Mouse (Mus musculus): ENCODE measurements at regions not wholly inside any gene's neighbourhood (a gene's known extent, or its start where the extent isn't known, plus 50 kb on each side); places are given as distances from the start of the nearest gene placed in this dataset.

DNA sequence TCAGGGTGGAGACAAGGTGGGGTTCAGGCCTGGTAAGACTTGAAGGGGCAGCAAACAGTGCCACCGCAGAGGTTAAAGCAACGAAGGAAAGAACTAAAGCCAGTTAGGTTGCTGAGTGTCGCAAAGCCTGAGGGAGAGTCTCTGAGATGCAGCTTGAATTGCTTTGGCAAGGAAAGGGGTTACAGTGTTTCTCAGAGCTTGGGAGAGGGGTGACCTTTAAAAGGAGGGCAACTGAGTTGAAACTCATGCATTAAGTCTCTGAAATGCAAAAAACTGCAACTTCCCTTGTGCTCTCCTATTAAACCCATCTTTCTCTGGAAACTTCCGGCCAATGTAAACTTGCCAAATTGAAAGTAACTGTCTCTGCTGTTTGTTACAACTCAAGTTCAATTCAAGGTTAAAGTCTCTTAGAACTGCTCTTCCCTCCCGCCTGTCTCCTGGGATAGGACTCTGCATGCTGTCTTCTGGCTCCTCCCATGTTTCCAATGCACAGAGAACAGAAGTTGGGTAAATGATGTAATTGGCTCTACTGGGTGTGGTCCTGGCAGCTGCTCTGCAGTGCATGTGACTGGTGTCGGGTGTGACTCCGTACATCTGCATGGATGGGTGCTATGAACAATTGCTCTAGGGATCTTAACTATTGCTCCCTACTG lies 181.4 kb upstream of the Gas1 start:
- DNase-seq (ENCODE audit: low spot score in 2 of 2), result no peak

GRCm38 (mm10) chr13:60364778-60365672 lies 187.9 kb upstream of the Gas1 start:
- DNase-seq (ENCODE audit: low spot score in 2 of 2), result no peak

- DNase-seq (ENCODE audit: low spot score in 2 of 2), result no peak
Measured at GRCm38 (mm10) chr13:60369216-60369615, 192.1 kb upstream of the Gas1 start.

GRCm38 (mm10) chr13:60371656-60372055 lies 194.5 kb upstream of the Gas1 start:
- no peak for DNase-seq (ENCODE audit: low spot score in 2 of 2)

- DNase-seq (ENCODE audit: low spot score in 2 of 2), result no peak
Measured at GRCm38 (mm10) chr13:60376705-60377104, 199.5 kb upstream of the Gas1 start.

DNA sequence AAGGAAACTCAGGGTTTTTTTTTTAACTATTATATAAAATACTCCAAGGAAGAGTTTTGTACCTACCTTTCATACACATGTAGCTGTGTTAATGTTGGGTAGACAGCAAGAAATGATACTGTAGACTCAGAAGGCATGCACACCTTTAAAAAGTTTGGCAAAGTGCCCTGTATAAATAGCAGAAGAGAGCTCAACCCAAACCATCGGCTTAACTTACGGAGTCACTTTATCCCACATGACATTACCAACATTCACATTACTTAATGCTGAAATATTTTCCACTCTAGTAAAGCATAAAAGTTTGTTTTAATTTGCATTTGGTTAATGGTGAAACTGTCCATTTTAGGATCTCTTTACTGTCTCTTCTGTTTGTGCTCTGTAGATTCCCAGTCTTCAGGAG lies 205.7 kb upstream of the Gas1 start:
- DNase-seq (ENCODE audit: low spot score in 2 of 2), result no peak

DNA sequence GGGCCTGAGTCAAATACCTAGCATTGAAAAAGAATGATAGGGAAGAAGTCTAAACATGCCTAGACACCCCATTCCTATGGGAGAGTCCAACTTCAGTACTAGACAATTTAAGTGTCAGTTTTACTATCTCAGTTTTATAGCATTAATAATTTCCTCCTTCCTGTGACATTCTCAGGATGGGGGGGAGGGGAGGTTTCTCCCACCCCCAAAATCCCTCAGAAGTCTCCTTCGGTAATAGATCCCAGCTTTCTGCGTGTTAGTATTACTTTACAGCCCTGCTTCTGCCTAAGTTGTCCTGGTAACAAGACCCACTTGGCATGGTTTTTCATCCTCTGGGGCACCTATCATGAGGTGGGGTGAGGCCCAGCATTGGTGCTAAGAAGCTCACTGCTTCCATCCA lies 202.9 kb upstream of the Dapk1 start:
- DNase-seq (ENCODE audit: low spot score in 2 of 2), result no peak

GRCm38 (mm10) chr13:60400764-60401487 lies 200.8 kb upstream of the Dapk1 start:
- DNase-seq (ENCODE audit: low spot score in 2 of 2), result no peak

GRCm38 (mm10) chr13:60403471-60403870 lies 198.3 kb upstream of the Dapk1 start:
- no peak for DNase-seq (ENCODE audit: low spot score in 2 of 2)

DNA sequence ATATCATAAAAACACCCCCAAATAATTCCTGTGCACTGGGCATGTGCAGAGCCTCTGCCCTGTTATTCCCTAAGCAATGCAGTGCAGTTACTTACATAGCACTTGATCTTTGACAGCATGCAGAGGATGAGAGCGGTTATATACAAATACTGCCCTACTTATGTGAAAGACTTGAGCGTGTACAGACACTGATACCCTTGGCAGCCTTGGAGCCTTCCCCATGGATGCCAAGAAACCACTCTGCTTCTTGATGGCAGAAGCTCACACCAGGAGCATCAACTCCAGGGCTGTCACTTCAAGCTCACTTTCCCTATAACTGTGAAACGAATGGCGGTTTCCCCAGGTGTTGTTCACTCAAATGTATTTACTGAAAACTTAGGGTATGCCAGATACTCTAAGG lies 194.4 kb upstream of the Dapk1 start:
- DNase-seq (ENCODE audit: low spot score in 2 of 2), result no peak

DNA sequence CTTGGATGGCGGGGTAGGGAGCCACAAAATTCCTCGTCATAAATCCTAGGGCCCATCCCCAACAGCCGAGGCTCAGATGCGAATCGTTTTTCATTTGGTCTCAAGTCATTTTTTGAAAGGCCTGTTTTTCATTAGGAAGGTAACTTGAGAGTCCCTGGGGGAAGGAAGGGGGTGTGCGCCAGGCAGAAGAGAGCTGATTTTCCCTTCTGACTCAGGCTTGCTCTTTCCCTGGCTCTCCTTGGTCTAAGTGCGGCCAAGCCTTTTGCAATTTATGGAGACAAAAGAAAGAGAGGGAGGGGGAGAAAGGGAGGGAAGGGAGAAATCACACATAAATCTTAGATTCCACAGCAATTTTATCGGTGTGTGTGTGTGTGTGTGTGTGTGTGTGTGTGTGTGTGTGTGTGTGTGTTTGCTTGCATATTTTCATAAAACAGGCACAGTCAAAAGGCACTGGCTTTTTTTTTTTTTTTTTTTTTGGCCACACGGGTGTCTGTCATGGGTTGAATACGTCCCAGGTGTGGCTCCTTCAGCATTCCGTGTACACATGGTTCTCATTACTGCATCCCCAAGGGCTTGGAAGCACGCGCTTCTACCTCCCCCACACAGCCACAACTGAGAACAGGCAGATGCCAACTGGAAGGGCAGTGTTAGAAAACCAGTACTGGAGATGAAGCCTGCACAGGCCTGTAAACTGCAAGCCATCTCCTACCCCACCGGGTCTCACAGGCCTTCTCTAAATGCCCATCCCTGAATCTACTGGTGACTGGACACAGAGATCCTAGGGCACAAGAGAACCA lies 191.8 kb upstream of the Dapk1 start:
- peak in 1 of 2 experiments; percentile 57 for DNase-seq (ENCODE audit: low spot score in 2 of 2)

GRCm38 (mm10) chr13:60416024-60416423 lies 185.7 kb upstream of the Dapk1 start:
- DNase-seq (ENCODE audit: low spot score in 2 of 2), result peak; percentile 13 to 41

DNA sequence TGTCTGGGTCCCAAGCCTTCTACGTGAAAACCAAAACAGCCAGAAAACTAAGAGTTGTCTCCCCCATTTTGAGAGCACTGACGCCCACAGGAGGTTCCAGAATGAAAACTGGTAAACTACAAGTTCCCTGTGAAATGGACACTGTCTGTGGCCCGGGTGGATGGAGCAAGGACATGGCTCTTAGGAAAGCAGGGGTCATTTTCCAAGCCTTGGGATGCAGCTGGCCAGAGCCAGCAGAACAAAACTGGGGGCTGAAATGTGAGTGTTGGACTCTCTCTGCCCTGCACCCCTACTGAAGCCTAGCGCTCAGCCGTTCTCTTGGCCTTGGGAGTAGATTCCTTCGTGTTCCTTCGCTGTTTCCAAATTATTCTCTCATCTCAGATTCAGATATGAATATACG lies 184.7 kb upstream of the Dapk1 start:
- DNase-seq (ENCODE audit: low spot score in 2 of 2), result no peak

DNA sequence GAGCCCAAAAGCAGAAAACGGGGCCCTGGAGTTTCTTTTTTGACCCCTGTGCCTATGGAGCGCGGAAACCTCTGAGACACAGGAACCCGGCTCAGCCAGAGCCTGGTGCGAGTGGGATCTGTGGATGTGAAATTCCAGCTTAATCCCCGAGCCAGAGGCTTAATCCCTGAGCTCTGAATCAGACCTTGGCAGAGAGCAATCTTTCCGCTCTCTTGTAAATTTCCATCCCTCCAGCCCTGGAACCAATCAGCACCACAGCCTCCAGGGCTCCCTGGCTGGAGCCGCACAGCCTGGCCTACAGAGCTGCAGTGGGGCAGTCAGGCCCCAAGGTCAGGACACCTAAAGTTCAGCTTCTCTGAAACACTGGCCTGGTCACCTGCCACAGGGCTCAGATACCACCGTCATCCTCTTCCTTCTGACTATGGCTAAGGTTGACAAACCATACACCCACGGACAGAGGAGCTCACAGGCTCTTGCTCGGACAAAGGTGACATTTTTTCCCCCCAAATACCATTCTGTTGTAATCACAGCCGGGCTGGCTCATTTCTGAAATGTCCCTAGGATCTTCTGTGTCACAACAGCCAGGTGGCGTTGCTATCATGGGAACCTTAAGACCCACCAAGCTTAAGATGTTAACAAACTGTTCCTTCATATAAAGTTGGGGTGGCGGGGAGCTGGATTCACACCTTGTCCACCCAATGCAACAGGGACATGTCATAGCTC lies 184.2 kb upstream of the Dapk1 start:
- peak; percentile 61 to 68 for DNase-seq (ENCODE audit: low spot score in 2 of 2)

DNA sequence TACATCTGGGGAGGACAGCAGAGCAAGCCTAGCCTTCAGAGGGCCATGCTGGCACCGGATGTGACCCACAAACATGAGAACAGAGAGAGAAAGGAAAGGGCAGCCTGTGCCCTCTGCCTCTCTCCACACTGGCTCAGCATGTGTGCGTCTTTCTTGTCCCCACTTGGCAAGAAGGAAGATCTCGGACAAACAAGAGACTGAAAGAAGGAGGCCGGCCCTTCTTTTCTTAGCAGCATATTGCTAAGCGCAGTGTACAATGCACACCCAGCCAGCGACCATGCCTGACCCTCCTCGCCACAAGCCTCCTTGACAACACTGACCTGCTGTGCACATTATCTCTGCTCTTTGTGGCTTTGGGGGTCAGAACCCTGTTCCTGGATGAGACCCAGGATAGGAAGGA lies 181.4 kb upstream of the Dapk1 start:
- DNase-seq (ENCODE audit: low spot score in 2 of 2), result peak in 1 of 2 experiments; percentile 55

- peak in 1 of 2 experiments; percentile 54 for DNase-seq (ENCODE audit: low spot score in 2 of 2)
Measured at GRCm38 (mm10) chr13:60420842-60421696, 180.7 kb upstream of the Dapk1 start.

DNA sequence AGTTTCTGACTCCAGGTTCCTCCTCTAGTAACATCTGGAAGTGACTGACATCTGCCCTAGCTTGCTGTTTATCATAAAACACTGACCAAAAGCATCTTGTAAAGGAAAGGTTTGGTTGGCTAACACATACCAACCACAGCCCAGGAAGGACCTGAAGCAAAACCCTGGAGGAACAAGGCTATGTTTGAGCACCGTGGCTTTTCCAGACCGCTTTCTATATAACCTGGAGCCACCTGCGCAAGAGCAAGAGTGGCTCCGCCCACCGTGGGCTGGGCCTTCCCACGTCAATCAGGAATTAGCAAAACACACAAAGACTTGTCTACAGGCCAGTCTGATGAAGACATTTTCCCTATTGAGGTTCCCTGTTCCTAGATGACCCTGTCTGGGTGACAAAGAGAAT lies 177.5 kb upstream of the Dapk1 start:
- DNase-seq (ENCODE audit: low spot score in 2 of 2), result peak in 1 of 2 experiments; percentile 51

- no peak for DNase-seq (ENCODE audit: low spot score in 2 of 2)
Measured at GRCm38 (mm10) chr13:60425140-60425539, 176.6 kb upstream of the Dapk1 start.

GRCm38 (mm10) chr13:60425556-60425955 lies 176.2 kb upstream of the Dapk1 start:
- peak in 1 of 2 experiments; percentile 52 for DNase-seq (ENCODE audit: low spot score in 2 of 2)
